Mouse (Mus musculus): ENCODE results near the gene Fndc8.

- TF ChIP-seq POLR2A (IDR thresholded peaks at IDR 0.05; ENCODE audit: insufficient read depth, low read depth, low read length): no peak
- no peak for TF ChIP-seq CTCF (IDR thresholded peaks at IDR 0.05; ENCODE audit: insufficient read depth, low read depth, low read length)
These were observed 13.9 kb downstream of the Fndc8 start for GRCm38 (mm10) chr11:82905816-82906215.

All from olfactory bulb, adult 2 months (tissue).